Mouse (Mus musculus): Measurements from ENCODE around the gene Rin3.

GRCm38 (mm10) chr12:102283483-102284266 is 827 bp downstream of the Rin3 start:
- no peak for TF ChIP-seq CTCF (IDR thresholded peaks at IDR 0.05; ENCODE audit: low read depth)
- no peak for TF ChIP-seq EP300 (IDR thresholded peaks at IDR 0.05; ENCODE audit: low read depth)
